Mouse (Mus musculus): ENCODE measurements around the gene Supt20.
A peak's percentile ranks its signal among the peaks of the same experiment; 100 is the strongest.

The Supt20 gene

GRCm38 (mm10) chr3:54757446-54757845 lies 64.8 kb downstream of the Supt20 start:
- no peak for DNase-seq

GRCm38 (mm10) chr3:54759211-54759610 lies 66.6 kb downstream of the Supt20 start:
- no peak for DNase-seq

GRCm38 (mm10) chr3:54760321-54761115 lies 67.9 kb downstream of the Supt20 start:
- no peak for DNase-seq

GRCm38 (mm10) chr3:54761258-54761657 lies 68.7 kb downstream of the Supt20 start:
- no peak for DNase-seq

DNA sequence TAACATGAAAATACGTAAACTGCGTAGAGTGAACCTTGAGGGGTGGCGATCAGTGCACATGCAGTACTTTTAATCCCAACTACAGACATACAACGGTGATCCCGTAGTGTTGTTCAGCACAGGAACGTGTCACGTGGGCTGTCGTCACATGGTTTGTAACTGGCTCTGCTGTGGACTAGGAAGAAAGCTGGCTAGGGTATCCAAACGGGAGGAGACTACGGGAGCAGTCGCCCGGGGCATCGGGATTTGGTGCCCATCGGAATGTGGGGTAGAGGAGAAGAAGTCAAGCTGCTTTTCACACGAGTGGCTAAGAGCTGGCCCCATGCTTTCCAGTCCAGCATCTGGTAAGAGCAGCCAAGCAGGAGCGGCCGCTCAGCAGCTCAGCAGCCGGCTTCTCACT lies 71.8 kb downstream of the Supt20 start:
- DNase-seq = no peak

DNA sequence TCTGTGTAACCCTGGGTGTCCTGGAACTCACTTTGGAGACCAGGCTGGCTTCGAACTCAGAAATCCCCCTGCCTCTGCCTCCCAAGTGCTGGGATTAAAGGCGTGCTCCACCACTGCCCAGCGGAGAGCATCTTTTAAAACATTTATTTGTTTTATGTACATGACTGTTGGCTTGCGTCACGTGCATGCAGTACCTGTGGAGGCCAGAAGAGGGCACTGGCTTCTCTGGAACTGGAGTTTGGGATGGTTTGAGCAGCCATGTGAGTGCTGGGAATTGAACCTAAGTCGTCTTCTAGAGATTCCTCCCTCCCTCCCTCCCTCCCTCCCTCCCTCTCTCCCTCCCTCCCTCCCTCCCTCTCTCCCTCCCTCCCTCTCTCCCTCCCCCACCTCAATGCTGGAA lies 72.9 kb downstream of the Supt20 start:
- DNase-seq = peak; percentile 18

GRCm38 (mm10) chr3:54766034-54766433 lies 73.4 kb downstream of the Supt20 start:
- no peak for DNase-seq

GRCm38 (mm10) chr3:54766811-54767210 lies 74.2 kb downstream of the Supt20 start:
- DNase-seq = no peak

DNA sequence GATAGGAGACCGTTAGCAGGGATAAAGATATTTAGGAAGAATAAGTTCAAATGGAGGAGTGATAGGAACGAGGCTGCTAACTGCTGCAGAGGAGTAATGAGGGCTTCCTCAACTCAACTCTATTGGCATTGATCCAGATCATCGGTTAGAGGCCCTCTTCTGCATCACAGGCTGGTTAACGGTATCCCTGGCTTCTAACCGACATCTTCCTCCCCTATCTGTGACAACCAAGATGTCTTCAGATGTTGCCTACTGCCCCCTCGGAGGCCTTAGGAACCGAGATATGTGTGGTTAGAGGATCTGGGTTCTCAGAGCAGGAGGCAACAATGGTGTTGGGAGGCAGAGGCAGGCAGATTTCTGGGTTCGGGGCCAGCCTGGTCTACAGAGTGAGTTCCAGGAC lies 76.0 kb downstream of the Supt20 start:
- no peak for DNase-seq

GRCm38 (mm10) chr3:54769349-54770275 lies 77.0 kb downstream of the Supt20 start:
- DNase-seq = no peak

DNA sequence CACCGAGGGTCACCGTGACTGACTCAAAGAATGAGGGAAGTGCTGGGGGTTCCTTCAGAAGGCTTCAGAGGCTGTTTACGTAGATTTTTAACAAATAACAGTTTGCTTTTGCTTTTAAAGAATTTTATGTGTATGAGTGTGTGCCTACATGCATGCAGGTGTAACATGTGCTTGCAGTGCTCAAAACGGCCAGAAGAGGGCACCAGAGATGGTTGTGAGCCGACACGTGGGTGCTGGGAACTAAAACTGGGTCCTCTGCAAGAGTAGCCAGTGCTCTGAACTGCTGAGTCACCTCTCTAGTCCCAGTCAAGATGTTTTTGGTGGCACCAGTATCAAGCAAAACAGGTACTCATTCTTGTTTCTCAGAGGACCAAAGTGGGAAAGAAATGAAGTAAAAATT lies 81.0 kb downstream of the Supt20 start:
- no peak for DNase-seq

DNA sequence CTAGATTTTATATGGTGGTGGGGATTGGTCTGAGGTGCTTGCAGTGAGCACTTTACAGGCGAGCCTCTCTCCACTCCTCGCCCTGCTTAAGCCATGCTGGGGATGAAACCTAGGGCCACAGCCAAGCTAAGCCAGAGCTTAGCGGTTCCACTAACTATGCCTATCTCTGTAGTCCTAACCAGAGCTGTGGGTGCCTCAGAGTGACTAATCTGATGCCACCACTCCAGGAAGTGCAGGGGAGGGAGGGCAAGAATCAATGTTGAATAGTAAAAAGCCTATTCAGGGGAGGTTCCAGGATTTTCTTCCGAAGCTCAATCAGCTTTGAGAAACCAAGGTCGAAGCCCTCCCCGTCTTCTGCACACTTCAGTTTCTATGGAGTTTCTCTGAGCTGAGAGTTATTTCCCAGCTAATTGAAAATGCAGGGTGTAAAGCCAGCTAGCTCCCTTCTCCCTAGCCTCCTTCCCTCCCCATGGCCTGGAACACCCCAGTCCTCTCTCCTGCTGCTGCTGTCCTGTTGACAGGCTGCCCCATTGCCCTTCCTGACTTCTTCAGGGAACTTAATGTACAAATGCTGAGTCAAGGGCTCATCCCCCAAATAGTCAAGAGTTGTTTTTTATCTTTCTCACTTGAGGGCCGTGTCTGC lies 83.5 kb downstream of the Supt20 start:
- no peak for DNase-seq

Measured in liver (tissue).